Mouse (Mus musculus) myocyte (in vitro differentiated cells): Measurements from ENCODE around the gene Zfp667.
A peak's percentile ranks its signal among the peaks of the same experiment; 100 is the strongest.

Experiments used
- CEBPB ChIP-seq: IDR thresholded peaks from 2 replicates; pipeline ENCODE4 v1.6.1; 2011; ENCODE audit warnings: mild to moderate bottlenecking, moderate library complexity; ENCODE audit not compliant: poor library complexity, insufficient read depth, severe bottlenecking
- MAX ChIP-seq: IDR thresholded peaks from one replicate; pipeline ENCODE4 v1.6.1; 2011; ENCODE audit warnings: low read depth, mild to moderate bottlenecking, control low read depth
- MYOD1 ChIP-seq, 3 experiments: IDR thresholded peaks; one replicate each; pipeline ENCODE4 v1.6.1; 2011; ENCODE audit warnings: control low read depth in 2 of 3, low read depth in 2 of 3, mild to moderate bottlenecking in 2 of 3, moderate library complexity in 1 of 3; ENCODE audit not compliant: insufficient read length in 2 of 3, control insufficient read depth in 1 of 3
- POLR2A ChIP-seq: IDR thresholded peaks from one replicate; pipeline ENCODE4 v1.6.1; 2011; ENCODE audit warnings: low read depth, mild to moderate bottlenecking, control low read depth, moderate library complexity; ENCODE audit not compliant: insufficient read length
- USF1 ChIP-seq: IDR thresholded peaks from one replicate; pipeline ENCODE4 v1.6.1; 2011; ENCODE audit warnings: low read depth, mild to moderate bottlenecking, control low read depth, moderate library complexity

GRCm38 (mm10) chr7:6285842-6286705 is at the start of gene Zfp667:
- peak; percentile 77 for TF ChIP-seq POLR2A
- no peak for TF ChIP-seq USF1
- no peak for TF ChIP-seq CEBPB
- peak in 2 of 3 experiments; percentile 83 to 87 for TF ChIP-seq MYOD1 (IDR thresholded peaks at IDR 0.05; ENCODE audit: control insufficient read depth in 1 of 3, insufficient read length in 2 of 3, low read depth in 2 of 3)
- no peak for TF ChIP-seq MAX
